Mouse (Mus musculus): ENCODE data around the gene Zfp12. TPM values are rescaled to one million over a fixed set of nuclear protein-coding genes. Genes with fewer than 3 reads are reported as not detected.
A peak's percentile ranks its signal among the peaks of the same experiment; 100 is the strongest.

Gene Zfp12
- polyA plus RNA-seq, 1 experiment from 2014 or later = 1.6 TPM

DNA sequence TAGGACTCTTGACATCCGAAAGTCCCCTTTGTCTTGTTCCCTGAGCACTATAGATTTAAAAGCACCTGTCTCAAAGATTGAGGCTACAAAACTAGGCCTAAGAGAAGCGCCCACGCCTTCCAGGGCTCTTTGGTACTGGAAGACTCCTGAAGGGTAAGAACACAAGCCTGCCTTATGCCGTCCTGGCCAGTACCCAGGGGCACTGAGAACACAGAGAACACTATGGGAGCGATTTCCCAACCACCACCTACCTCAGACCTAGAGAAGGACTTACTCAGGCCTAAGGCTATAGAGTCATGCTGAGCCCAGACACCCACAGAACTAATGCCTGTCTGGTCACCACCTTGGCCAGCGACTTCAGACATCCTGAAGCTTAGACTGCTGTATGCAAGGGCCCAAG, 31.8 kb downstream of the Zfp12 start:
- 62% methylated on average over 6 of the region's 6 CpGs for WGBS (ENCODE audit: insufficient replicate concordance)

GRCm38 (mm10) chr5:143268985-143269362, 34.0 kb downstream of the Zfp12 start:
- ATAC-seq (ENCODE audit: insufficient read depth) = no peak
- 33% methylated on average over 8 of the region's 8 CpGs for WGBS (ENCODE audit: insufficient replicate concordance)
- peaks cover 18% of the 10 kb centered on the region for H3K27me3 ChIP-seq
- H3K9me3 ChIP-seq (replicated peaks) = no peaks in the 10 kb centered on the region
- peak overlapping the region; percentile 68 for H3K4me3 ChIP-seq (replicated peaks)
- peak overlapping the region; percentile 73 for H3K4me2 ChIP-seq
- H3K9ac ChIP-seq = peak overlapping the region; percentile 53; the same call in 1 of the 2 replicates
- no peaks in the 10 kb centered on the region for H3K36me3 ChIP-seq (replicated peaks)
- peaks cover 7% of the 10 kb centered on the region for H3K4me1 ChIP-seq (replicated peaks)
- no peak overlapping the region for H3K27ac ChIP-seq (replicated peaks)

More for the DNA sequence above, 31.8 kb downstream of the Zfp12 start:
- H3K9me3 ChIP-seq (replicated peaks) = no peaks in the 10 kb centered on the region
- no peak for ATAC-seq (ENCODE audit: insufficient read depth)
- no peak overlapping the region for H3K4me3 ChIP-seq (replicated peaks)
- H3K36me3 ChIP-seq (replicated peaks) = no peaks in the 10 kb centered on the region
- H3K27me3 ChIP-seq = peaks cover 18% of the 10 kb centered on the region
- no peak overlapping the region for H3K9ac ChIP-seq
- H3K4me2 ChIP-seq = no peak overlapping the region
- peaks cover 7% of the 10 kb centered on the region for H3K4me1 ChIP-seq (replicated peaks)
- H3K27ac ChIP-seq (replicated peaks) = no peak overlapping the region

DNA sequence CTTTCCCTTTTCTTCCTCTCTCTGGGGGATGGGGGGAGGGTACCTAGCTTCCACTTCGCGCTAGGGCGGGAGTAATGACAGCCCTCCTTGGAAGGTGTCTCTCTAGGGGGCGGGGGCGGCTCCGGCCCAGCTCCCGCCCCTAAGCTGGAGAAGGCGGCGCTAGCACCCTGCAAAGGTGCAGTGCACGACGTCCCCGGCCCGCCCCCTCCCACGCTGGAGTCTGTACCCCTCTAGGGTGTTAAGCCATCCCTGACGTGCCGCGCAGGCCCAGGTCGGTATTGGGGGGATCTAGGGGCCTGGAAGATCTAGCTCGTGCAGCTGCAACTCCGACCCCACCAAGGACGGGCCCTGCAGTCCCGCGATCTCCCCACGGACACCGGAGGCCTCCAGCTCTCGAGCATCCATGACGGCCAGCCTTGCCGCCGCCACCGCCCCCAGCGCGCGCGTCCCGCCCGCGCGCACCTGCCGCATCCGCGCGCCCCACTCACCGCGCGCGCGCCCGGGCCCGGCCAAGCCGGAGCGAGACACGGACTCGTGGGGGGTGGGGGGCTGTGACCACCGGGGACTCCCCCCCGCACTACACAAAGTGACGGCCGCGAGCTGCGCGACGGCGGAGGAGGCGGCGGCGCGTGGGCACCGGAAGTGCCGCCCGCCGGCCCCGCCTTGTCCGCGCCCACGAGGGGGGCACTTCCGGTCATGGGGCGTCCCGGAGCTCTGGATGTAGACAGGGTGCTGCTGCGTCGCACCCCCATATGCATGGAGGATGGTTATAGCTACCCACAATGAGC, 34.6 kb downstream of the Zfp12 start, which contains the start of gene Zfp316:
Gene Zfp316 (minus strand): TSS at position 660 of the 788 bp plus-strand sequence.
- no peak within 1 kb of the TSS for H3K27ac ChIP-seq (replicated peaks)
- H3K9me3 ChIP-seq (replicated peaks) = no peaks in the 10 kb centered on the region
- ATAC-seq (ENCODE audit: insufficient read depth) = peak; percentile 65
- H3K4me1 ChIP-seq (replicated peaks) = peaks cover 7% of the 10 kb centered on the region
- peak within 1 kb of the TSS; percentile 68 for H3K4me3 ChIP-seq (replicated peaks)
- under 1% methylated on average over 78 of the region's 79 CpGs for WGBS (ENCODE audit: insufficient replicate concordance)
- H3K9ac ChIP-seq = peak within 1 kb of the TSS; percentile 53
- peaks cover 18% of the 10 kb centered on the region for H3K27me3 ChIP-seq
- H3K4me2 ChIP-seq = peak within 1 kb of the TSS; percentile 73
- no peaks in the 10 kb centered on the region for H3K36me3 ChIP-seq (replicated peaks)

GRCm38 (mm10) chr5:143270151-143270519, 35.2 kb downstream of the Zfp12 start:
- peaks cover 7% of the 10 kb centered on the region for H3K4me1 ChIP-seq (replicated peaks)
- whole genome bisulfite sequencing (ENCODE audit: insufficient replicate concordance) = 6% methylated on average over 12 of the region's 12 CpGs
- H3K27ac ChIP-seq (replicated peaks) = no peak overlapping the region
- peak overlapping the region; percentile 73 for H3K4me2 ChIP-seq
- H3K4me3 ChIP-seq (replicated peaks) = peak overlapping the region; percentile 68
- H3K9ac ChIP-seq = peak overlapping the region; percentile 53; the same call in 1 of the 2 replicates
- no peaks in the 10 kb centered on the region for H3K36me3 ChIP-seq (replicated peaks)
- peaks cover 18% of the 10 kb centered on the region for H3K27me3 ChIP-seq
- no peak for ATAC-seq (ENCODE audit: insufficient read depth)
- H3K9me3 ChIP-seq (replicated peaks) = no peaks in the 10 kb centered on the region

DNA sequence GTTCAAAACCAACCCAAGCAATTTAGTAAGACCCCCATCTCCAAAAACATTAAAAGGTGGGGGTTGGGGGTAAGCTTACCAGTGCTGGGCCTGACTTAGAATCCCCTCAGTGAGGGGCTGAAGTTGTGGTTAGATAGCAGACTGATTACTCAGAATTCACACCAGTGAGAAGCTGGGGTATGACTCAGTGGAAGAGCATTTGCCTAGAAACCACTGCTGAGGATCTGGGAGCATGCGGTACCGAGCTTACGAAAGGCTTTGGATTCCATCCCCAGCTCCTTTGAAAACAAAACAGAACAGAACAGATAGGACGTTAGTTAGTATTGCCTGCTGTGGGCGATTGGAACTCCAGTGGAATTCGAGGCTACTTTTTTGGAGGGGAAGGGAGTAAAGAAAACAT, 36.7 kb downstream of the Zfp12 start:
- H3K36me3 ChIP-seq (replicated peaks) = no peaks in the 10 kb centered on the region
- no peak overlapping the region for H3K27ac ChIP-seq (replicated peaks)
- peaks cover 7% of the 10 kb centered on the region for H3K4me1 ChIP-seq (replicated peaks)
- H3K4me3 ChIP-seq (replicated peaks) = no peak overlapping the region
- no peaks in the 10 kb centered on the region for H3K9me3 ChIP-seq (replicated peaks)
- no peak overlapping the region for H3K4me2 ChIP-seq
- ATAC-seq (ENCODE audit: insufficient read depth) = no peak
- WGBS (ENCODE audit: insufficient replicate concordance) = 62% methylated on average over 6 of the region's 6 CpGs
- H3K27me3 ChIP-seq = peaks cover 32% of the 10 kb centered on the region
- H3K9ac ChIP-seq = no peak overlapping the region

- H3K4me2 ChIP-seq = no peak overlapping the region
- H3K9me3 ChIP-seq (replicated peaks) = no peaks in the 10 kb centered on the region
- no peak overlapping the region for H3K9ac ChIP-seq
- H3K4me1 ChIP-seq (replicated peaks) = peaks cover 7% of the 10 kb centered on the region
- no peak for ATAC-seq (ENCODE audit: insufficient read depth)
- H3K4me3 ChIP-seq (replicated peaks) = no peak overlapping the region
- 52% methylated on average over 3 of the region's 3 CpGs for WGBS (ENCODE audit: insufficient replicate concordance)
- peaks cover 36% of the 10 kb centered on the region for H3K27me3 ChIP-seq
- H3K36me3 ChIP-seq (replicated peaks) = no peaks in the 10 kb centered on the region
- H3K27ac ChIP-seq (replicated peaks) = no peak overlapping the region
Observed at GRCm38 (mm10) chr5:143272108-143272507, 37.1 kb downstream of the Zfp12 start.

- Histone ChIP-seq H3K4me3 (replicated peaks) (no peak overlapping the region), H3K9ac (no peak overlapping the region), H3K36me3 (replicated peaks) (no peaks in the 10 kb centered on the region), H3K9me3 (replicated peaks) (no peaks in the 10 kb centered on the region), H3K27ac (replicated peaks) (no peak overlapping the region), H3K27me3 (peaks cover 43% of the 10 kb centered on the region), H3K4me1 (replicated peaks) (peaks cover 7% of the 10 kb centered on the region), H3K4me2 (no peak overlapping the region)
- ATAC-seq (ENCODE audit: insufficient read depth) = no peak
- 62% methylated on average over 16 of the region's 16 CpGs for WGBS (ENCODE audit: insufficient replicate concordance)
Observed at GRCm38 (mm10) chr5:143272540-143273330, 37.8 kb downstream of the Zfp12 start.

- Histone ChIP-seq H3K36me3 (replicated peaks) (no peaks in the 10 kb centered on the region), H3K4me1 (replicated peaks) (no peaks in the 10 kb centered on the region), H3K4me3 (replicated peaks) (no peak overlapping the region), H3K9ac (no peak overlapping the region), H3K4me2 (no peak overlapping the region), H3K9me3 (replicated peaks) (no peaks in the 10 kb centered on the region), H3K27me3 (peaks cover 41% of the 10 kb centered on the region), H3K27ac (replicated peaks) (no peak overlapping the region)
- ATAC-seq (ENCODE audit: insufficient read depth) = no peak
- WGBS (ENCODE audit: insufficient replicate concordance) = 39% methylated on average over 5 of the region's 5 CpGs
Observed at GRCm38 (mm10) chr5:143275761-143276160, 40.8 kb downstream of the Zfp12 start.

DNA sequence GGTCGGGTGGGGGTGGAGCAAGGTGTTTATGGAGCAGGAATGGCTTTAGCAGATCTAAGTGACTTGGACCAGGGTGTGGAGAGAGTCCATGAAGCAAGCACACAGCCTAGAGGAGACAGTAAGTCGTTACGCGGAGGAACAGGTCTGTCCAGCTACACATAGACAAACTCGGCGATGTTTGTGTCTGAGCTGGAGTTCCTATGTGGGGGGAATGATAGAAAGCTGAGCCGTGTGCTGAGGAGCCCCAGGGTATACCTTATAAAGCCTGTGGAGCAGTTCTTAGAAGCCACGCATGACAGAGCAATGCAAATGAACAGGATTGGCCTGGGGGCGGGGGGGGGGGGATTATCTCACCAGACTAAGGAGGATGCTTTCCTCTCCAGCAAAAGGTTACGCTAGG, 44.3 kb downstream of the Zfp12 start:
- 47% methylated on average over 10 of the region's 10 CpGs for WGBS (ENCODE audit: insufficient replicate concordance)
- Histone ChIP-seq H3K4me1 (replicated peaks) (no peaks in the 10 kb centered on the region), H3K27ac (replicated peaks) (no peak overlapping the region), H3K4me2 (no peak overlapping the region), H3K27me3 (peaks cover 47% of the 10 kb centered on the region), H3K4me3 (replicated peaks) (no peak overlapping the region), H3K36me3 (replicated peaks) (no peaks in the 10 kb centered on the region), H3K9ac (no peak overlapping the region), H3K9me3 (replicated peaks) (no peaks in the 10 kb centered on the region)
- ATAC-seq (ENCODE audit: insufficient read depth) = no peak

DNA sequence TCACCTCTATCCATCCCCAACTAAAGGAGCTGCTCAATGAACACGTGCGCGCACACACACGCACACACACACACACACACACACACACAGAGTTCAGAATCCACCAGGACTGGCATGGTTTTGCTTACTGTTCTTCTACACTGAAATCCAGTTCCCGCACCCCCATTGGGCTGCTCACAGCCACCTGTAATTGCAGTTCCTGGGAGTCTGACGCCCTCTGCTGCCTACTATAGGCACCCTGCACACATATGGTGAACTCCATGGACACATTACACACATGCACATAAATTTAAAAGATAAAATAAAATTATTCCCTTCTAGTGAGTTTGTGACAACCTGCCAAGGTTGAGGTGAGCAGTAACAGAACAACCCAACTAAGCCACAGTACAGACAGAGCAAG, 49.8 kb downstream of the Zfp12 start:
- no peaks in the 10 kb centered on the region for H3K36me3 ChIP-seq (replicated peaks)
- no peak overlapping the region for H3K9ac ChIP-seq
- no peak for ATAC-seq (ENCODE audit: insufficient read depth)
- peaks cover 67% of the 10 kb centered on the region for H3K27me3 ChIP-seq
- H3K9me3 ChIP-seq (replicated peaks) = no peaks in the 10 kb centered on the region
- H3K4me3 ChIP-seq (replicated peaks) = no peak overlapping the region
- H3K4me1 ChIP-seq (replicated peaks) = peaks cover 16% of the 10 kb centered on the region
- H3K27ac ChIP-seq (replicated peaks) = no peak overlapping the region
- WGBS (ENCODE audit: insufficient replicate concordance) = 46% methylated on average over 6 of the region's 6 CpGs
- no peak overlapping the region for H3K4me2 ChIP-seq

GRCm38 (mm10) chr5:143287774-143288328, 52.9 kb downstream of the Zfp12 start:
- WGBS (ENCODE audit: insufficient replicate concordance) = 3% methylated on average over 48 of the region's 48 CpGs
- no peak overlapping the region for H3K9ac ChIP-seq
- no peaks in the 10 kb centered on the region for H3K9me3 ChIP-seq (replicated peaks)
- peak overlapping the region; percentile 55 for H3K4me2 ChIP-seq
- H3K27me3 ChIP-seq = peaks cover 87% of the 10 kb centered on the region
- peaks cover 16% of the 10 kb centered on the region for H3K4me1 ChIP-seq (replicated peaks)
- no peak overlapping the region for H3K27ac ChIP-seq (replicated peaks)
- H3K4me3 ChIP-seq (replicated peaks) = peak overlapping the region; percentile 31
- ATAC-seq (ENCODE audit: insufficient read depth) = no peak
- H3K36me3 ChIP-seq (replicated peaks) = no peaks in the 10 kb centered on the region

Data from liver, embryonic 15.5 days (tissue).